Mouse (Mus musculus) Patski (cell line): ENCODE data around the gene Oser1. TPM values are rescaled to one million over a fixed set of nuclear protein-coding genes. Genes with fewer than 3 reads are reported as not detected.
A peak's percentile ranks its signal among the peaks of the same experiment; 100 is the strongest.

ENCODE experiments used
- ATAC-seq: fragments of 100-300 bp; one replicate; pipeline ENCODE4 v1.8.0; 2021
- CTCF ChIA-PET: fragments of 350-600 bp; sonication (Branson Sonifier 250); formaldehyde crosslinking; loops from one replicate; lab custom pipeline; 2022; ENCODE audit warnings: inconsistent platforms; lab: Charles Lee
- POLR2A ChIA-PET: fragments of 350-600 bp; sonication (Branson Sonifier 250); formaldehyde crosslinking; loops from one replicate; lab custom pipeline; 2022; ENCODE audit warnings: antibody characterized with exemption, inconsistent platforms; lab: Charles Lee
- DNase-seq: peaks from one replicate; pipeline ENCODE4 v3.0.0-alpha.2; 2011; ENCODE audit warnings: low read depth, low spot score
- H3K27me3 ChIP-seq: fragments of 371-371 bp; one replicate; pipeline ENCODE4 v1.5.1; 2021
- CTCF ChIP-seq: fragments of 100-300 bp; IDR thresholded peaks from one replicate; pipeline ENCODE4 v1.5.1; 2021
- in situ Hi-C: fragments of 300-500 bp; cut with MboI; formaldehyde crosslinking; loops from 3 replicates; pipeline ENCODE4 v1.11.1; 2018; ENCODE audit warnings: low pct_unique_long_range_greater_than_20kb, mixed read lengths
- polyA plus RNA-seq: library from polyadenylated mRNA; unstranded; gene quantifications from one replicate; pipeline ENCODE4 v1.2.3, GENCODE M21; 2021

Gene Oser1
- polyA plus RNA-seq, 1 experiment from 2014 or later: 39.0 TPM

DNA sequence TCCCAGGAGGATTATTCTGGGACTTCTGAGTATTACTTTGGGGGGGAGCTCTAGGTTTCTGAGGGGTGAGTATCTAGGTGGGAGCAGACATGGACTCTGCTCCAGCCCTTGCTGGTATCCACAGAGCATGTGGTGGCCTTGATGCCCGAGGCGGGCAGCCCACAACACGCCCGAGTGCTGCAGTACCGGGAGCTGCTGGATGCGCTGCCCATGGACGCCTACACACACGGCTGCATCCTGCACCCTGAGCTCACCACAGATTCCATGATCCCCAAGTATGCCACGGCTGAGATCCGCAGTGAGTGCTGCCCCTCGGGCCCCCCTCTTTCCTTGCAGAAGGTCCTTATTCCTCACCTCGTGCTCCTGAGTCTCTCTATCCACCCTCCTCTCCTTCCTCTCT is 22.9 kb upstream of the Oser1 start:
- CTCF ChIA-PET: interaction anchor here (1.0 kb wide), 1 partner anchor 25 kb away, joined by 3 read pairs; the partner anchor contains the start of gene Fitm2
- TF ChIP-seq CTCF: no peak
- in situ Hi-C loops: no loop called here
- no peak for DNase-seq
- no peak for ATAC-seq
- POLR2A ChIA-PET: no interaction called here
- H3K27me3 ChIP-seq: peaks cover 14% of the 10 kb centered on the region

- H3K27me3 ChIP-seq: peaks cover 18% of the 10 kb centered on the region
- no peak for TF ChIP-seq CTCF
- ATAC-seq (no peak), DNase-seq (no peak)
- ChIA-PET POLR2A (no interaction called here), CTCF (interaction anchor here (1.3 kb wide), 1 partner anchor 23 kb away, joined by 3 read pairs; no protein-coding TSS in a partner anchor)
- in situ Hi-C loops: no loop called here
Measured at GRCm38 (mm10) chr2:163444017-163444416, 19.5 kb upstream of the Oser1 start.

DNA sequence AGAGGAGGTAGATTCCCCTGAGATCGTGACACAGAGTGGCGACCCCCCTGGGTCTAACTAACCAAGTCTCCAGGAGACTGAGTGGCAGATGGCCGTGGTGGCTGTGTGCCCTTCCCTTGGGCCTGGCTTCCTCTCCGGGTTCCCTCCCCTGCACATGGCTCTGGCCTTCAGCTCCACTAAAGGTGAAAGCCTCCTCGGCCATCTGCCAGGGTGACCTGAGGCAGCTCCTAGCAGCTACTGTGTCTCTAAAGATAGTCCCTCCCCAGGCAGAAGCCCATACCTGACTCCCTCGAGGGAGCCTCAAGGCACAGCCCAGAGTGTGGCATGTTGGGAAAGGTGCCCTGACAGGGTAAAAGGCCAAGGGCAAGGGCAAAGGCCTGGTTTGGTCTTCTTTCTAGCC is 19.0 kb upstream of the Oser1 start:
- POLR2A ChIA-PET: no interaction called here

GRCm38 (mm10) chr2:163439488-163439887 is 15.0 kb upstream of the Oser1 start:
- no peak for ATAC-seq
- no peak for TF ChIP-seq CTCF
- DNase-seq: no peak
- in situ Hi-C loops: no loop called here
- peaks cover 24% of the 10 kb centered on the region for H3K27me3 ChIP-seq
- CTCF ChIA-PET: interaction anchor here (1.2 kb wide), 1 partner anchor 12 kb away, joined by 3 read pairs; no protein-coding TSS in a partner anchor
- POLR2A ChIA-PET: no interaction called here

More for the DNA sequence above, 19.0 kb upstream of the Oser1 start:
- H3K27me3 ChIP-seq: peaks cover 19% of the 10 kb centered on the region
- DNase-seq (no peak), ATAC-seq (no peak)
- in situ Hi-C loops: no loop called here
- CTCF ChIA-PET: interaction anchor here (1.3 kb wide), 1 partner anchor 23 kb away, joined by 3 read pairs; no protein-coding TSS in a partner anchor
- no peak for TF ChIP-seq CTCF

DNA sequence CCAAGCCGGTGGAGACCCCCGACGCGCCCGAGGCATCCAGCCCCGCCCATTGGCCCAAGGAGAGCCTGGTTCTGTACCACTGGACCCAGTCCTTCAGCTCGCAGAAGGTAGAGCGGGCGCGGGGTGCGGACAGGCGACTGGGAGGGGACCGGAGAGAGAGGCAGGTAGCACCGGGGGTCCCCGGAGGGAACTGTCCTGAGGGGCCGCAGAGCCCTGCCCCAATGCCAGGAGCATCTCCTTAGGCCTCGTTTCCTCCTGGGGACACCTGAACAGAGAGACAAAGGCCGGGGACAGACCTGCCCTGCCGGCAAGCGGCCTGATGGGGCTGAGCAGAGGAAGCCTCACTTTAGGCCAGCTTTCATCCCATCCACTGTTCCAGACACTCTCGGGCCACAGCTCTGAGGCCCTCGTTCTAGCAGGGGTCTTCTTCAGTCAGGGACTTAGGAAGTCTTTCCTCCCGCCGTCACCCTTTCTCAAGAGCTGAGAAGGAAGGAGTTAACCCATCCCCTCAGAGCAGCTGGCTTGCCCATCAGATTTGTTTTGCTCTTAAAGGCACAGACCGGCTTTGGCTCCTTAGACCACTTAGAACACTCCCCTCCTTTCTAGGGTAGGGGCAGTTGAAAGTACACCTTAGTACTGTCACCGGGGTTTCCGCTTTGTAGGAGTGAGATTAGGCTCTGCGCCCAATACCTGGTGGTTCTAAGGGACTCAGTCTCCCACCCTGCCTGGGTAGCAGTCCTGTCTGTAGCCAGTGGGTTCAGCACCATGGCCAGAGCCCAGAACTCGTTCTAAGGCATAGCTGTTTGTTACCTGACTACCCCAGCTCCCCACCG is 14.3 kb upstream of the Oser1 start:
- no peak for TF ChIP-seq CTCF

DNA sequence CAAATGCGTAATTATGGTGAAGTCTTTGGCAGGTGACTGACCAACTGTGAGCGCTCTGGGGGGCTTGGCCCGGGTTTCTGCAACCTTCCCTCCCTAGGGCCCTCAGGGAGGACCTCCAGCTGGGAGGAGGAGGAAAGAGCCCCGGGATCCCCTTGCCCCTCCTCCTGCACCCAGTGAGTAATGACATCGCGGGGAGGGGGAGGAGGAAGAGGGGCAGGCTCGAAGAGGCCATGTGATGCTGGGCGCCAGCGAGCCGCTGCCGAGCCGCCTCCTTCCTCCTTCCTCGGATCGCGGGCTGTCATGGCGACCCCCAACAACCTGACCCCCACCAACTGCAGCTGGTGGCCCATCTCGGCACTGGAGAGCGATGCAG is 13.7 kb upstream of the Oser1 start, which contains the start of gene Gdap1l1:
Gdap1l1 (plus strand) TSS at position 231 of the 373 bp plus-strand sequence.
- ATAC-seq (no peak), DNase-seq (no peak)
- ChIA-PET POLR2A (no interaction called here), CTCF (no interaction called here)
- in situ Hi-C loops: no loop called here
- TF ChIP-seq CTCF: no peak
- H3K27me3 ChIP-seq: peaks cover 20% of the 10 kb centered on the region

More for the DNA sequence above, 14.3 kb upstream of the Oser1 start:
- ATAC-seq (peak; percentile 40), DNase-seq (no peak)
- CTCF ChIA-PET: interaction anchor here (1.2 kb wide), 1 partner anchor 13 kb away, joined by 3 read pairs; no protein-coding TSS in a partner anchor
- POLR2A ChIA-PET: no interaction called here
- in situ Hi-C loops: no loop called here
- peaks cover 24% of the 10 kb centered on the region for H3K27me3 ChIP-seq

DNA sequence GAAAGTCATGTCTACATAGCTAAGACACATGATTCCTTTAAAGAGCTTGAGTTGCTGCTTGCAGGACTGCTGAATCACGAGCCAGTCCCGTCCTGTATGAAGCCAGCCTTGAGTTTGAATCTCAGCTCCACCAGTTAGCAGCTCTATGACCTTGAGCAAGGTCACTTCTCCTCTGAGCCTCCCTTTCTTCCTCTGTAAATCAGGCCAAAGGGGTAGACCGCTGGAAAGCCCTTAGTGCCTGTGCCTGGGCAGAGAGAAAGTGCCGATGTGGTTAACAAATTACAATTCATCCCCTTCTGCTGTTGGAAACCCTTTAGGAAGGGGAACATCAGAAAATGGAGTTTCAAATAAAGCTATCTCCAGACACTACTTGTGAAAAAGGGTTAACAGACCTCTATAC is 13.3 kb upstream of the Oser1 start:
- in situ Hi-C loops: no loop called here
- ATAC-seq (no peak), DNase-seq (no peak)
- H3K27me3 ChIP-seq: peaks cover 19% of the 10 kb centered on the region
- ChIA-PET POLR2A (no interaction called here), CTCF (interaction anchor here (0.6 kb wide), 1 partner anchor 15 kb away, joined by 3 read pairs; no protein-coding TSS in a partner anchor)
- TF ChIP-seq CTCF: no peak

GRCm38 (mm10) chr2:163433971-163434370 is 9.5 kb upstream of the Oser1 start:
- no peak for TF ChIP-seq CTCF
- DNase-seq (no peak), ATAC-seq (no peak)
- in situ Hi-C loops: no loop called here
- POLR2A ChIA-PET: no interaction called here
- H3K27me3 ChIP-seq: peaks cover 12% of the 10 kb centered on the region
- CTCF ChIA-PET: interaction anchor here (1.0 to 1.1 kb wide), 2 partner anchors 10 to 23 kb away, joined by 3 to 4 read pairs; partner anchors contain the start of gene Oser1

DNA sequence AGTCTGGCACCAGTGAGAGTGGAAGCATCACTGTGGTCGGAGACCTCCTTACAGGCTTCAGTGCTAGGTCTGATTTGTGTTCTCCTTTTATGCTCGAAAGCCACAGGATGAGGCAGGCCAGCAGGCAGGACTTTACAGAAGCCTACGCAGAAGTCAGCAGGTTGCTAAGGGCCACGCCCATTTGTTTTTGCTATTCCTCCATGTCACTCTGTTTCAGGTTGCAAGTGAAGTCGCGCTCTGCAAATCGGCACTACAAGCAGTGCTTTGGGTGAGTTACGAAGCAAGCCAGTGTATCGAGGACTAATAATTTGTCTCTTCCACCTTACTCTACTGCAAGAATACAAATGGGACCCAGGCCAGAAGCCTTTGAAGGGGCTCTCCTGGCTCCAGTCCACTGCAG is 6.8 kb upstream of the Oser1 start:
- ATAC-seq (no peak), DNase-seq (no peak)
- H3K27me3 ChIP-seq: no peaks in the 10 kb centered on the region
- in situ Hi-C loops: no loop called here
- POLR2A ChIA-PET: no interaction called here
- CTCF ChIA-PET: no interaction called here
- TF ChIP-seq CTCF: no peak

DNA sequence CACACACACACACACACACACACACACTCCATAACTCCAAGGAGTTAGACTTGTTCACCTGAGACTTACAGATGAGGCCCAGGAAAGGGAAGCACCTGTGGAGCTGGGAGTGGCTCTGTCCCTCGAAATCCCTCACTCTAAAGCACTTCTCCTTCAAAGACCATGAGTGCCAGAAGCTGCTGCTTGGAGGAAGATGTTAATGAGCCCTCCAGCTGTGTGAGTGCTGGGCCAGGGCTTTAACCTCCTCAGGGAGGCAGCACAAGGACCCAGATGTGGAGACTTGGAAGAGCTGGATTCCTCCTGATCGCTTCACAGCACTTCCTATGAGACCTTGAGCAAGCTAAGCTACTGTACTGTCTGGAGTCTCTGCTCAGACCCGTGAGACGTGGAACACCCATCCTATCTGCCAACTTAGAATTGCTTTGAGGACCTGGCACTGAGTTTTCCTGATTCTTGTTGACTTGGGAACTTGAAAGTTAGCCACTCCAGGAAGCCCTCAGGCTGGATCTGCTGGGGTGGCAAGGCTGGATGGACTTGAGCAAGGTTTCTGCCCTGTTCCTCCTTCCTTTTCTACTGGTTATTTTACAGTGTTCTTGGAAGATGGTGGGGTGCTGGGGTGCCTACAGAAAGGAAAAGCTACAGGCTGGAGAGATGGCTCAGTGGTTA is 4.0 kb upstream of the Oser1 start:
- DNase-seq (no peak), ATAC-seq (no peak)
- CTCF ChIA-PET: no interaction called here
- no peak for TF ChIP-seq CTCF
- POLR2A ChIA-PET: no interaction called here
- no peaks in the 10 kb centered on the region for H3K27me3 ChIP-seq
- in situ Hi-C loops: no loop called here
